Mouse (Mus musculus): ENCODE measurements around the gene Myo7a.

- TF ChIP-seq CTCF (IDR thresholded peaks at IDR 0.05; ENCODE audit: extremely low read depth, insufficient read depth, insufficient read length, insufficient replicate concordance), result no peak
- TF ChIP-seq POLR2A (IDR thresholded peaks at IDR 0.05; ENCODE audit: low read depth, low read length), result no peak
Measured at GRCm38 (mm10) chr7:98119179-98119960, at the start of gene Myo7a.

Data from spleen, adult 2 months (tissue).